Mouse (Mus musculus): ENCODE results near the gene Arhgap4. TPM values are rescaled to one million over a fixed set of nuclear protein-coding genes. Genes with fewer than 3 reads are reported as not detected.
A peak's percentile ranks its signal among the peaks of the same experiment; 100 is the strongest.

The Arhgap4 gene
- polyA plus RNA-seq, 1 experiment = 583 TPM

- H3K27me3 ChIP-seq (ENCODE audit: control insufficient read depth, insufficient read depth, low read length) = no peaks in the 10 kb centered on the region
- peak; percentile 85 for DNase-seq
- TF ChIP-seq CTCF (IDR thresholded peaks at IDR 0.05; ENCODE audit: borderline replicate concordance, control insufficient read depth, extremely low read depth, insufficient read depth, low read length, poor library complexity) (no peak), POLR2A (IDR thresholded peaks at IDR 0.05; ENCODE audit: control insufficient read depth, extremely low read depth, insufficient read depth, low read length, poor library complexity) (peak; percentile 22; the same call in 1 of the 2 replicates)
- H3K27ac ChIP-seq (ENCODE audit: control insufficient read depth, insufficient read depth, low read length) = peak within 1 kb of the TSS; percentile 99
- peaks cover 9% of the 10 kb centered on the region for H3K4me1 ChIP-seq (replicated peaks; ENCODE audit: control insufficient read depth, insufficient read depth, low read length)
- H3K4me3 ChIP-seq (ENCODE audit: control insufficient read depth, insufficient read depth, low read length) = peak within 1 kb of the TSS; percentile 95
- H3K36me3 ChIP-seq (ENCODE audit: control insufficient read depth, insufficient read depth, low read length) = no peaks in the 10 kb centered on the region; the same call in 1 of the 2 replicates
- WGBS = 2% methylated on average over 58 of the region's 58 CpGs
Measured at GRCm38 (mm10) chrX:73966248-73967176, 44.8 kb upstream of the Arhgap4 start, which contains the start of gene Hcfc1. Gene Hcfc1, minus strand, starts transcription at chrX:73966357.

GRCm38 (mm10) chrX:73965307-73965706, 43.6 kb upstream of the Arhgap4 start:
- WGBS = 0% methylated on average over 19 of the region's 20 CpGs
- TF ChIP-seq POLR2A (IDR thresholded peaks at IDR 0.05; ENCODE audit: control insufficient read depth, extremely low read depth, insufficient read depth, low read length, poor library complexity) (0 out of 2 replicates have a peak, but pooled peaks have one; percentile 23), CTCF (IDR thresholded peaks at IDR 0.05; ENCODE audit: borderline replicate concordance, control insufficient read depth, extremely low read depth, insufficient read depth, low read length, poor library complexity) (no peak)
- peak overlapping the region; percentile 99 for H3K27ac ChIP-seq (ENCODE audit: control insufficient read depth, insufficient read depth, low read length)
- H3K27me3 ChIP-seq (ENCODE audit: control insufficient read depth, insufficient read depth, low read length) = no peaks in the 10 kb centered on the region
- H3K4me1 ChIP-seq (replicated peaks; ENCODE audit: control insufficient read depth, insufficient read depth, low read length) = peaks cover 9% of the 10 kb centered on the region
- DNase-seq = peak; percentile 71
- H3K4me3 ChIP-seq (ENCODE audit: control insufficient read depth, insufficient read depth, low read length) = peak overlapping the region; percentile 95
- H3K36me3 ChIP-seq (ENCODE audit: control insufficient read depth, insufficient read depth, low read length) = peaks cover 6% of the 10 kb centered on the region; the same call in 1 of the 2 replicates

- 0% methylated on average over 3 of the region's 3 CpGs for WGBS
- Histone ChIP-seq H3K27me3 (ENCODE audit: control insufficient read depth, insufficient read depth, low read length) (no peaks in the 10 kb centered on the region), H3K4me3 (ENCODE audit: control insufficient read depth, insufficient read depth, low read length) (peak overlapping the region; percentile 49), H3K4me1 (replicated peaks; ENCODE audit: control insufficient read depth, insufficient read depth, low read length) (peaks cover 9% of the 10 kb centered on the region), H3K27ac (ENCODE audit: control insufficient read depth, insufficient read depth, low read length) (peak overlapping the region; percentile 86), H3K36me3 (ENCODE audit: control insufficient read depth, insufficient read depth, low read length) (peaks cover 10% of the 10 kb centered on the region)
- TF ChIP-seq CTCF (IDR thresholded peaks at IDR 0.05; ENCODE audit: borderline replicate concordance, control insufficient read depth, extremely low read depth, insufficient read depth, low read length, poor library complexity) (no peak), POLR2A (IDR thresholded peaks at IDR 0.05; ENCODE audit: control insufficient read depth, extremely low read depth, insufficient read depth, low read length, poor library complexity) (0 out of 2 replicates have a peak, but pooled peaks have one; percentile 26)
- DNase-seq = peak; percentile 15
Measured at GRCm38 (mm10) chrX:73964363-73964762, 42.7 kb upstream of the Arhgap4 start.

GRCm38 (mm10) chrX:73954988-73955387, 33.3 kb upstream of the Arhgap4 start:
- DNase-seq = no peak
- Histone ChIP-seq H3K27ac (ENCODE audit: control insufficient read depth, insufficient read depth, low read length) (no peak overlapping the region), H3K27me3 (ENCODE audit: control insufficient read depth, insufficient read depth, low read length) (no peaks in the 10 kb centered on the region), H3K4me1 (replicated peaks; ENCODE audit: control insufficient read depth, insufficient read depth, low read length) (no peaks in the 10 kb centered on the region), H3K36me3 (ENCODE audit: control insufficient read depth, insufficient read depth, low read length) (peaks cover 90% of the 10 kb centered on the region), H3K4me3 (ENCODE audit: control insufficient read depth, insufficient read depth, low read length) (no peak overlapping the region)
- WGBS = 97% methylated on average over 6 of the region's 6 CpGs
- no peak for TF ChIP-seq CTCF (IDR thresholded peaks at IDR 0.05; ENCODE audit: borderline replicate concordance, control insufficient read depth, extremely low read depth, insufficient read depth, low read length, poor library complexity)
- TF ChIP-seq POLR2A (IDR thresholded peaks at IDR 0.05; ENCODE audit: control insufficient read depth, extremely low read depth, insufficient read depth, low read length, poor library complexity) = no peak

- TF ChIP-seq POLR2A (IDR thresholded peaks at IDR 0.05; ENCODE audit: control insufficient read depth, extremely low read depth, insufficient read depth, low read length, poor library complexity) = no peak
- TF ChIP-seq CTCF (IDR thresholded peaks at IDR 0.05; ENCODE audit: borderline replicate concordance, control insufficient read depth, extremely low read depth, insufficient read depth, low read length, poor library complexity) = no peak
- Histone ChIP-seq H3K27ac (ENCODE audit: control insufficient read depth, insufficient read depth, low read length) (no peak overlapping the region), H3K4me1 (replicated peaks; ENCODE audit: control insufficient read depth, insufficient read depth, low read length) (no peaks in the 10 kb centered on the region), H3K27me3 (ENCODE audit: control insufficient read depth, insufficient read depth, low read length) (no peaks in the 10 kb centered on the region), H3K36me3 (ENCODE audit: control insufficient read depth, insufficient read depth, low read length) (peaks cover 90% of the 10 kb centered on the region), H3K4me3 (ENCODE audit: control insufficient read depth, insufficient read depth, low read length) (no peak overlapping the region)
- no peak for DNase-seq
- 97% methylated on average over 5 of the region's 5 CpGs for WGBS
Measured at GRCm38 (mm10) chrX:73952603-73953002, 30.9 kb upstream of the Arhgap4 start.

- WGBS = 94% methylated on average over 10 of the region's 10 CpGs
Measured at GRCm38 (mm10) chrX:73949341-73949740, 27.7 kb upstream of the Arhgap4 start.

More at GRCm38 (mm10) chrX:73949341-73949740, 27.7 kb upstream of the Arhgap4 start:
- Histone ChIP-seq H3K4me1 (replicated peaks; ENCODE audit: control insufficient read depth, insufficient read depth, low read length) (no peaks in the 10 kb centered on the region), H3K4me3 (ENCODE audit: control insufficient read depth, insufficient read depth, low read length) (no peak overlapping the region), H3K27ac (ENCODE audit: control insufficient read depth, insufficient read depth, low read length) (no peak overlapping the region), H3K27me3 (ENCODE audit: control insufficient read depth, insufficient read depth, low read length) (no peaks in the 10 kb centered on the region), H3K36me3 (ENCODE audit: control insufficient read depth, insufficient read depth, low read length) (peaks cover 85% of the 10 kb centered on the region)
- no peak for DNase-seq
- TF ChIP-seq POLR2A (IDR thresholded peaks at IDR 0.05; ENCODE audit: control insufficient read depth, extremely low read depth, insufficient read depth, low read length, poor library complexity) (no peak), CTCF (IDR thresholded peaks at IDR 0.05; ENCODE audit: borderline replicate concordance, control insufficient read depth, extremely low read depth, insufficient read depth, low read length, poor library complexity) (no peak)

Data from thymus, adult 2 months (tissue).